Mouse (Mus musculus) thymus, adult 2 months (tissue): Measurements from ENCODE around the gene Zcwpw1.

Experiments used
- CTCF ChIP-seq: fragments of 200-500 bp; IDR thresholded peaks from 2 replicates; pipeline ENCODE4 v1.5.1; 2012; ENCODE audit warnings: mild to moderate bottlenecking, control low read depth, low read length, moderate library complexity, borderline replicate concordance; ENCODE audit not compliant: control insufficient read depth, poor library complexity, insufficient read depth; ENCODE audit errors: extremely low read depth
- POLR2A ChIP-seq: fragments of 200-500 bp; IDR thresholded peaks from 2 replicates; pipeline ENCODE4 v1.6.1; 2012; ENCODE audit warnings: mild to moderate bottlenecking, low read length, control low read depth, moderate library complexity; ENCODE audit not compliant: control insufficient read depth, poor library complexity, insufficient read depth; ENCODE audit errors: extremely low read depth

DNA sequence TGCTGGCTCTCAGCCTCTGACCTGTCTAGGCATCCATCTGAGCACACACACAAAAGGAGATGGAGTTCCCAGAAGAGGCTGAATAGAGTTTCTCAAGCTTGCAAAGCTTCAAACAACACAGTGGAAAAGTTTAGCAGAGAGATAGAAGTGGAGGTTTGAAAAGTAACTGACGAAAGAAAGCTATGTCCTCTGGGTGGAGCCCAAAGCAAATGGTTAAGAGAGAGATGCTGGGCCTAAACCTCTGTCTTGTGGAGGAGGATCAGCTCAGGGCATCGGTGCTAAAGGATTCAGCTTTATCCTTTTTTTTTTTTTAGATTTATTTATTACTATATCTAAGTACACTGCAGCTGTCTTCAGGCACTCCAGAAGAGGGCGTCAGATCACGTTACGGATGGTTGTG, 20.7 kb downstream of the Zcwpw1 start:
- TF ChIP-seq CTCF, result no peak
- TF ChIP-seq POLR2A, result no peak
